Mouse (Mus musculus) layer of hippocampus, adult 9-10 months (tissue): ENCODE measurements around the gene Arhgef2.
"Not testable (repeated sequence)": the region's sequence is repeated elsewhere in the genome, so short reads cannot be mapped to it uniquely, and the experiment has no call there.

Experiments
- DNase-seq: peaks from one replicate; pipeline ENCODE4 v3.0.0; 2022; ENCODE audit warnings: low spot score

The Arhgef2 gene

GRCm38 (mm10) chr3:88605666-88606065 is at the start of gene Arhgef2:
Arhgef2 (plus strand) TSS chr3:88605966.
- DNase-seq = not testable (repeated sequence)

GRCm38 (mm10) chr3:88556616-88557015 is 49.1 kb upstream of the Arhgef2 start:
- DNase-seq = no peak

- DNase-seq = no peak
Observed at GRCm38 (mm10) chr3:88559596-88559995, 46.2 kb upstream of the Arhgef2 start.

- no peak for DNase-seq
Observed at GRCm38 (mm10) chr3:88561989-88562388, 43.8 kb upstream of the Arhgef2 start.

DNA sequence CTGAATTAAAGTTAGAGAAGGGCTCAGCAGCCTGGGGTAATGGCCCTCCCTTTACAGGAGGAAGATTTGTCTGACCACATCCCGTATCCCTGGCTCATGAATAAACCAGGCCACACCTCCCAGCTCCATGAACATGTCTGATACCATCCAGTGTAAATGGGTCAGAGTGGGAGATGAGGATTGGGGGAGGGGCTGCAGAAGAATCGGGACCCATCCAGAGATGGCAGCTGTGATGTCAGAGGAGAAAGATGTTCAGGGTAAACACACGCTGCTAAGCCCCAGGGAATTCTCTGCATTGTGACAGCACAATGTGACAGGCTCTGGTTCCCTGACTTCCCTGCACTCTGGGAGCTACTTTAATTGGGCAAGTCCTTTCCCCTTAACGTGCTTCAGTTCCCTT is 42.3 kb upstream of the Arhgef2 start:
- no peak for DNase-seq

DNA sequence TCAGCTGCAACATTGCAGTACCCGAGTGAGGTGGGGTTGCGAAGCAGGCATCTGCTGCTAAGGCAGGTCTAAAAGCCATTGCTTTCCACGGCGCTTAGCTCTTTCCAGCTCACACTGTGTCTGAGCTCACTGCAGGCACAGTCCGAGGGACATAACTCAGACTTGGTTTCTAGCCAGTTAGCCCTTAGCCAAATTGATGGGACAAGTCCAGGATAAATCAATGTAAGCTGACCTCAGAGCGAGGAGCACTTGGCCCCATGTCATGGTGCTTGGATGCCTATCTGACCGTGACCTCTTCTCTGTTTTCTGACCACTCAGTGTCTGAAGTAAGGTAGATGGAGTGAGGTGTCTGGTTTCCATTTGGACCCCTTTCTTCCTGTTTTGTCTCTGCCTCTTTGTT is 41.8 kb upstream of the Arhgef2 start:
- DNase-seq = no peak

- no peak for DNase-seq
Observed at GRCm38 (mm10) chr3:88566116-88566515, 39.6 kb upstream of the Arhgef2 start.

GRCm38 (mm10) chr3:88566536-88567061 is 39.2 kb upstream of the Arhgef2 start:
- DNase-seq = no peak

- no peak for DNase-seq
Observed at GRCm38 (mm10) chr3:88567892-88568291, 37.9 kb upstream of the Arhgef2 start.

DNA sequence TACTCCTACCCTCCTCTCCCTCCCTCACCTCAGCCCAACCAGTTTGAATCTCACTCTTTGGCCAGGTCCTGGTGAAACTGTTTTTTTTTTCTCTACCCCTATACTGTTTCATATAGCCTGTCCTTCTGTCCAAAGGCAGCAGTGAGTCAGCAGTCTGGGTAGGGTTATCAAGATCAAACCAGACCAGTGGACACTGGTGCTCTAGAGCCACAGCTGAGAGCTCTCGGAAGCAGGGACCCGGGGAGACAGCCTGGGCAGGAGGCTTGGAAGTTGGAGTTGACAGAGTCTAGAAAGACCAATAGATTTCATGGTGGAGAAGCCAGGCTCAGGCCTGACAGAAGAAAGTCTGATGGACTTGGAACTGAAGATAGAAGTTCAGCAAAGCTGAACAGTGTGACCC is 37.2 kb upstream of the Arhgef2 start:
- DNase-seq = no peak

DNA sequence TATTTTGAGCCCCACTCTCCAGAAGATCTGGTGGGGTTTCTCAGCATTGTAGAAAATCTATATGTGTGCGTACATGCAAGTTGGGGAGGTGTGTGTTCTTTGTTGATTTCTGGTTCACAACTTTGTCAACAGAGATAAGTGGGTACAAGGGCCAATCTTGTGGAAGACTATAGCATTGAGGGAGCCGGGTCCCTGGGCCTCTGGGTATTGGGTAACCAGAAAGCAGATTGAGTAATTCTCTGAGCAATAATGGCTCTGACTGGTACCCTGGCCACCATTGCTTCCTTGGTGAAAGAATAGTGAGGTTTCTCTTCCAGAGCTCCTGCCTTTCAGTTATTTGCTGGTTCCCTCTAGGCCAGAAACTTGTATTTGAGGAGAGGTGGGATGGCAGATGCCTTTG is 36.7 kb upstream of the Arhgef2 start:
- no peak for DNase-seq

DNA sequence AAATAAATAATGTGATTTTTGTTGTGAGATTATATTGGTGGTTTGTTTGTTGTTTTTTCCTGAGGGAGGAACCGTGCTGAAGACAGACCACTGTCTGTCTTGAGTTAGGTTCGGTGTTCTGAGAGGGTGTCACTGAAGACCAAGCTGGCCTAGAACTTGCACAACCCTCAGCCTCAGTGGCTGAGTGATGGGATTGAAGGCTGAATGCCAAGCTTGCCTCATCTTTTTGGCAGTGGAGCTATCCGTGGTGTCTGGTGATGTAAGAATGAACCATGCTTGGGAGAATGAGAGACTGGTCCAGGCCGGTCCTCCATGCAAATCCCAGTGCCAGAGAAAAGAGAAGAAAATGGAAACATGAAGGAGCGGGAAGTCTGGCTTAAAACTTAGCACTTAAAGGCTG is 36.1 kb upstream of the Arhgef2 start:
- no peak for DNase-seq

GRCm38 (mm10) chr3:88570341-88570740 is 35.4 kb upstream of the Arhgef2 start:
- DNase-seq = no peak

DNA sequence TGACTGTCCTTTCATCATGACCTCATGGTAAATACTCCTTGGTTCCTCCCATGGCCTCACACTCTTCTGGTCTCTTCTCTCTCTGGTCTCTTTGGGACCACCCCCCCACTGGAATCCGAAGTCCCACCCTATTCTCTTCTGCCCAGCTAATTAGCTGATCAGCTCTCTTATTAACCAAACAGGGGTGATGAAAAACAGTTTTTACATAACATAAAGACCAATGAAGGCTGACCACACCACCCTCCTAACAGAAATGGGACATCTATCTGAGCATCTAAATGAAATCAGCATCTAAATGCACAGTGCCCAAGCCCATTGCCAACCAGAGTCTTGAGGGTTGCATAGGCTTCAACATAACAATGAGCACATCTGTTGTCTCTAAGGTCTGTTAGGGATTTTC is 33.9 kb upstream of the Arhgef2 start:
- no peak for DNase-seq

DNA sequence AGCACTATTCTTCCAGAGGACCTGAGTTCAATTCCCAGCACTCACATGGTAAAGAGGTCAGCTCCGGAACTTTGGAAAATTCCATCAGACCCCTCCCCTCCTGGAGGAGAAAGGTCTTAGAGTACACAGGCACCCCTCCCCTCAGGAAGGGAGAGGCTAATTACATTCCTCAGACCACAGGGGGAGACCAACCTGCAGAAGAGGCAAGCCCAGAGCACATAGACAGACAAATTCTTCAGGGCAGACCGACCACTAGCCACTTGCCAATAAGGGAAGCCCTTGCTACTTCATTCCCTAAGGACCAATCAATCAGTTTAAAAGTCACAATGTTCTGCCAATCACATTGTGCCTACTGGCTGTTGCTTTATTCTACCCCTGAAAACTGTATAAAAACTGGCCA is 32.9 kb upstream of the Arhgef2 start:
- DNase-seq = no peak

GRCm38 (mm10) chr3:88573810-88574209 is 32.0 kb upstream of the Arhgef2 start:
- DNase-seq = no peak

- DNase-seq = no peak
Observed at GRCm38 (mm10) chr3:88575540-88575939, 30.2 kb upstream of the Arhgef2 start, which contains the start of gene Ssr2. Ssr2 (plus strand) TSS chr3:88575876.

- DNase-seq = not testable (repeated sequence)
Observed at GRCm38 (mm10) chr3:88577846-88578245, 27.9 kb upstream of the Arhgef2 start.

- DNase-seq = no peak
Observed at GRCm38 (mm10) chr3:88578498-88579424, 27.0 kb upstream of the Arhgef2 start.

GRCm38 (mm10) chr3:88579454-88580117 is 26.2 kb upstream of the Arhgef2 start:
- DNase-seq = peak; percentile 61

DNA sequence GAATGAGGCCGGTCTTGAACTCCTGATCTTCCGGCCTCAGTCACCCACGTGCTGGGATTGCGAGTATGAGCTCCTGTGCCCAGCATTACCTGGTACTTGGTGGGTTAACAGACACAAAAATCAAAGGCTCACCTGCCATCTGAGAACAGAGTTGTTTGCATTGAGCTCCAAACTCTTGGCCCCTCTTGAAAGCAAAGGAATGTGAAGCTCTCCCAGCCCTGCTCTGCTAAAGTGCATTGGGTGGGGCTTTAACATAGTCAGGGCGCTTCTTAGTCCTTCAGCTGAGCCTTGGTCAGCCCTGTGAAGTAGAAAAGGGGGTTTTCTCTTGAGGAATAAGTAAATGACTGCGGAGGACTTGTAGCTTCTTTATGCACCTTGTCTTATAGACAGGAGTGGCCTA is 20.0 kb upstream of the Arhgef2 start:
- no peak for DNase-seq

DNA sequence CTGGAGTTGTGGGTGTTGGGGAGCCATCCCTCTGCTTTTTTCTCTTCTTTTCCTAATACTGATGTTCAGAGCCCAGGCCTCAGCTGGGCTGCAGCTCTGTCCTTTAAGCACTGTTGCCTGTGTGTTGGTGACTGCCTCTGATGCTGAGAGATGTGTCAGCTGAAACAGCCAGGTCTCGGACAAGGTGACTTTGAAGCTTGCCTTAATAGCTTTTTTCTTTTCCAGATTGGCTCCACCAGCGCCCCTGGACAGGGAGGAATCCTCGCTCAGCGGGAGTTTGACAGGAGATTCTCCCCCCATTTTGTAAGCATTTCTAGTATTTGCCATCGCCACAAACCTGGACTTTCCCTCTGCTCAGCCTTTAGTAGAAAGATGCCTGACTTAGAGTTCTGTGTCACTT is 19.1 kb upstream of the Arhgef2 start:
- no peak for DNase-seq

DNA sequence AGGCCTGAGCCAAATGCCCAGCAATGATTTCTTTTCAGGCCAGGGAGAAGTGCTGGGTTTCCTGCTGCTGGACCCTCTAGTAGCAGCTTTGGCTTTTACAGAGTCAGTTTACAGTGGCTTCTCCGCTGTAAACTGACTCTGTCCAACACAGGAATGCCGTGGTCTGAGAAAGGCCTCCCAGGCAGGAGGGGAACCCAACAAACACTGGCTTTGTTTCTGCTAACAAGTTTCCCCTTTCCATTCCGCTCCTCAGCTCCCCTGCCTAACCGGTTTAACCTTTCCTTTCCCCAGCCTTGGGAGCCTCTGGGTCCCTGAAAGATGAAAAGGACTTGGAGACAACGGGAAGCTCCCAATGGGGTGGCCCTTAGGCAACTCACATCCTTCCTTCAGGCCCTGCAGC is 15.5 kb upstream of the Arhgef2 start:
- DNase-seq = no peak
